Mouse (Mus musculus) neural tube, embryonic 14.5 days (tissue): ENCODE results near the gene Gpr108. TPM values are rescaled to one million over a fixed set of nuclear protein-coding genes. Genes with fewer than 3 reads are reported as not detected.

Source experiments
- ATAC-seq: fragments of 200-750 bp; cut with Nextera tagmentation; 2 replicates; pipeline ENCODE4 v1.8.0; 2017; ENCODE audit warnings: low read depth, mild to moderate bottlenecking, moderate TSS enrichment, moderate library complexity
- H3K27ac ChIP-seq: fragments of 300-500 bp; sonication (generic); 2 replicates; pipeline ENCODE4 v1.5.1; 2014; ENCODE audit warnings: low read depth, mild to moderate bottlenecking, control low read depth, low read length, moderate library complexity, mixed read lengths
- H3K27me3 ChIP-seq: fragments of 300-500 bp; sonication (generic); 2 replicates; pipeline ENCODE4 v1.6.1; 2014; ENCODE audit warnings: low read length; ENCODE audit not compliant: control insufficient read depth, insufficient read depth
- H3K36me3 ChIP-seq: fragments of 300-500 bp; sonication (generic); 2 replicates; pipeline ENCODE4 v1.6.1; 2014; ENCODE audit warnings: low read length, mixed read lengths; ENCODE audit not compliant: control insufficient read depth, insufficient read depth
- H3K4me1 ChIP-seq: fragments of 300-500 bp; sonication (generic); 2 replicates; pipeline ENCODE4 v1.6.1; 2014; ENCODE audit warnings: low read length; ENCODE audit not compliant: control insufficient read depth, insufficient read depth
- H3K4me2 ChIP-seq: fragments of 300-500 bp; sonication (generic); 2 replicates; pipeline ENCODE4 v1.6.1; 2014; ENCODE audit warnings: mild to moderate bottlenecking, low read depth, low read length, control low read depth
- H3K4me3 ChIP-seq: fragments of 300-500 bp; sonication (generic); 2 replicates; pipeline ENCODE4 v1.5.1; 2014; ENCODE audit warnings: low read depth, low read length, control low read depth, mixed read lengths
- H3K9ac ChIP-seq: fragments of 300-500 bp; sonication (generic); replicated peaks from 2 replicates; pipeline ENCODE4 v1.6.1; 2014; ENCODE audit warnings: low read depth, mild to moderate bottlenecking, control low read depth, low read length, mixed read lengths
- H3K9me3 ChIP-seq: fragments of 300-500 bp; sonication (generic); 2 replicates; pipeline ENCODE4 v1.6.1; 2016; ENCODE audit warnings: low read length; ENCODE audit not compliant: control insufficient read depth
- WGBS: fragments of 180-500 bp; shearing (Covaris S2); extraction: QIAGEN DNeasy Blood & Tissue Kit; methylation state at CpG from one replicate; pipeline ENCODE4 v1.1.7; 2014; 5-methylcytosine and 5-hydroxymethylcytosine counted together
- polyA plus RNA-seq: library from polyadenylated mRNA; unstranded; fragments of >200 nt; fragmentation: Nextera tagmentation; extraction: Ambion mirVana; gene quantifications from 2 replicates; pipeline ENCODE4 v1.2.1, GENCODE M21; 2014

Gpr108 gene
- polyA plus RNA-seq, 1 experiment from 2014 or later = 23.1 TPM

GRCm38 (mm10) chr17:57250461-57251160 is 2.4 kb upstream of the Gpr108 start:
- peak overlapping the region; percentile 52 for H3K4me3 ChIP-seq
- peak overlapping the region; percentile 89 for H3K4me2 ChIP-seq
- H3K9me3 ChIP-seq = no peaks in the 10 kb centered on the region
- H3K9ac ChIP-seq = peak overlapping the region; percentile 4; the same call in 1 of the 2 replicates
- no peak for ATAC-seq
- H3K36me3 ChIP-seq = no peaks in the 10 kb centered on the region
- WGBS = 3% methylated on average over 33 of the region's 33 CpGs
- H3K4me1 ChIP-seq = peaks cover 15% of the 10 kb centered on the region; the same call in 1 of the 2 replicates
- no peak overlapping the region for H3K27ac ChIP-seq
- H3K27me3 ChIP-seq = no peaks in the 10 kb centered on the region

GRCm38 (mm10) chr17:57249186-57250181 is 1.2 kb upstream of the Gpr108 start, which contains the start of gene Trip10:
Trip10 (plus strand) TSS chr17:57249455.
- Histone ChIP-seq H3K4me2 (peak within 1 kb of the TSS; percentile 89), H3K4me3 (peak within 1 kb of the TSS; percentile 52), H3K27me3 (no peaks in the 10 kb centered on the region), H3K36me3 (no peaks in the 10 kb centered on the region), H3K9ac (peak within 1 kb of the TSS; percentile 46; the same call in 1 of the 2 replicates), H3K27ac (peak within 1 kb of the TSS; percentile 55), H3K9me3 (no peaks in the 10 kb centered on the region), H3K4me1 (peaks cover 15% of the 10 kb centered on the region; the same call in 1 of the 2 replicates)
- WGBS = under 1% methylated on average over 48 of the region's 52 CpGs
- peak; percentile 7; the same call in 1 of the 2 replicates for ATAC-seq

- no peaks in the 10 kb centered on the region for H3K36me3 ChIP-seq
- WGBS = 10% methylated on average over 13 of the region's 13 CpGs
- H3K27ac ChIP-seq = peak overlapping the region; percentile 55
- H3K9ac ChIP-seq = 0 out of 2 replicates have a peak overlapping the region, but pooled peaks have one; percentile 16
- ATAC-seq = no peak
- peaks cover 15% of the 10 kb centered on the region; the same call in 1 of the 2 replicates for H3K4me1 ChIP-seq
- no peaks in the 10 kb centered on the region for H3K27me3 ChIP-seq
- H3K4me2 ChIP-seq = peak overlapping the region; percentile 89
- H3K9me3 ChIP-seq = no peaks in the 10 kb centered on the region
- peak overlapping the region; percentile 52 for H3K4me3 ChIP-seq
Measured at GRCm38 (mm10) chr17:57248771-57249170, 525 bp upstream of the Gpr108 start.

- H3K27ac ChIP-seq = peak overlapping the region; percentile 97
- no peaks in the 10 kb centered on the region for H3K27me3 ChIP-seq
- peak overlapping the region; percentile 52 for H3K4me3 ChIP-seq
- peak overlapping the region; percentile 89 for H3K4me2 ChIP-seq
- H3K9me3 ChIP-seq = no peaks in the 10 kb centered on the region
- no peaks in the 10 kb centered on the region for H3K36me3 ChIP-seq
- H3K9ac ChIP-seq = peak overlapping the region; percentile 80
- peak; percentile 94 for ATAC-seq
- under 1% methylated on average over 46 of the region's 46 CpGs for WGBS
- H3K4me1 ChIP-seq = peaks cover 15% of the 10 kb centered on the region; the same call in 1 of the 2 replicates
Measured at GRCm38 (mm10) chr17:57247393-57248200, 649 bp downstream of the Gpr108 start.

DNA sequence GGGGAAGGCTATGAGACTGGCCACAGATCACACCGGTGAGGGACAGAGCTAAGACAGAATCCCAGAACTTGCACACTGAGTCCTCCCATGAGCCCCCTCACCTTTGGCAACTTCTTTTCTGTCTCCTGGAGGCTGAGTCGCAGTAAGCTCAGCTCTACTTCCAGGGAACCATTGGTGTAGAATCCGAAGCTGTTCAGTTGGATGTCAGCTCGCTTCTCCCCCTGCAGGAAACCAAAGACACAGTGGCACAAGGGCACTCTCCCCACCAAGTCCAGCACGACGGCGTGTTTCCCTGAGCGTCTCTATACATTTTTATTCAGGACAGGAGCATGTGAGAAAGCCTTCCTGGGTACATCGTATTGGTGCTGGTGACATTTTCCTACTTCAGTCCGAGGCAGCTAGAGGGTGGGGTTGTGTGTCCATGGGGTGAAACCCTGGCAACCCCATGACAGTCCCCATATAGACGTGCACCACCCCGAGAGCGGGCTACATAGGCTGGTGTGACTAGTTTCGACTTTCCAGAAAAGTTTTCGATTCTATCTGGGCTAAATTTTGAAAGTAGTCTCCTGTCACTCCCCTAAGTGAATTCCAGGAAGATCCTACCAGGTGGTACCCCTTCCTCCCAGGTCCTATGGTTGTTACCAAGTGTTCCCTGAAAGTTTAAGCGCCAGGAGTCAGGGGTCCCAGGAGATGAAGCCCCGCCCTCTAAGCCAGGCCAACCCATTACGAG is 1.4 kb downstream of the Gpr108 start:
- WGBS = 4% methylated on average over 18 of the region's 18 CpGs
- ATAC-seq = 0 out of 2 replicates have a peak, but pooled peaks have one; percentile 1
- H3K4me2 ChIP-seq = peak overlapping the region; percentile 46

DNA sequence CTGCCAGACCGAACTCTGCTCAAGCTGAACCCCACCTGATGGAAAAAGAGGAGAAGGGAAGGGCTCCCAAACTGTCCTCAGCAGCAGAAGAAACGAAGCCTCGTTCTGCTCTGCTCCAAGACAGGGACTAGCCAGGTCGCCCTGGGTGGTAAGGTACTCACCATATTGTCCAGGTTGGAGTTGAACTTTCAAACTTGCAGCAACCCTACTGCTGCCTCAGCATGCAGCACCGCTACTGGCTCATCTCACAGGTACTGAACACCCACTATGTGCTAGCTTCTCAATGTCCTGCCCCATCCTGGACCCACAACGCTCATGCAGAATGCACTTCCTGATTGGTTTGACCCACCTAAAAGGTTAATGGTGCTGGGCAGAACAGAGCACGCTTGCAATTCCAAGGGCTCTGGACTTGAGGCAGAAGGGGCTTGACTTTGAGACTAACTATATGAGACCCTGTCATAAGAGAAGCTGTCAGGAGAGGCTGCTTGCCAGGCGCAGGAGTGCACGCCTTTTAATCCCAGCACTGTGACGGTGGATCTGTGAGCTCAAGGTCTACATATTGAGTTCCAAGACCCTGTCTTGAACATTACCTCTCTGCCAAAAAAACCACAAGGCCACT is 2.8 kb downstream of the Gpr108 start:
- peaks cover 7% of the 10 kb centered on the region; the same call in 1 of the 2 replicates for H3K36me3 ChIP-seq
- no peaks in the 10 kb centered on the region for H3K9me3 ChIP-seq
- ATAC-seq = no peak
- no peak overlapping the region for H3K4me3 ChIP-seq
- no peak overlapping the region for H3K9ac ChIP-seq
- H3K27ac ChIP-seq = no peak overlapping the region
- no peaks in the 10 kb centered on the region for H3K27me3 ChIP-seq
- 94% methylated on average over 10 of the region's 10 CpGs for WGBS
- H3K4me2 ChIP-seq = no peak overlapping the region
- peaks cover 13% of the 10 kb centered on the region; the same call in 1 of the 2 replicates for H3K4me1 ChIP-seq

More for the DNA sequence above, 1.4 kb downstream of the Gpr108 start:
- Histone ChIP-seq H3K36me3 (peaks cover 2% of the 10 kb centered on the region; the same call in 1 of the 2 replicates), H3K4me3 (peak overlapping the region; percentile 51), H3K4me1 (peaks cover 15% of the 10 kb centered on the region; the same call in 1 of the 2 replicates), H3K27ac (peak overlapping the region; percentile 97), H3K27me3 (no peaks in the 10 kb centered on the region), H3K9ac (peak overlapping the region; percentile 80), H3K9me3 (no peaks in the 10 kb centered on the region)

GRCm38 (mm10) chr17:57243650-57244370 is 4.4 kb downstream of the Gpr108 start:
- H3K27ac ChIP-seq = no peak overlapping the region
- H3K4me1 ChIP-seq = peaks cover 8% of the 10 kb centered on the region; the same call in 1 of the 2 replicates
- 86% methylated on average over 10 of the region's 10 CpGs for WGBS
- no peaks in the 10 kb centered on the region for H3K9me3 ChIP-seq
- no peak overlapping the region for H3K4me2 ChIP-seq
- no peak for ATAC-seq
- peaks cover 7% of the 10 kb centered on the region; the same call in 1 of the 2 replicates for H3K36me3 ChIP-seq
- H3K4me3 ChIP-seq = no peak overlapping the region
- no peak overlapping the region for H3K9ac ChIP-seq
- H3K27me3 ChIP-seq = no peaks in the 10 kb centered on the region
